Mouse (Mus musculus) thymus, postnatal 14 days (tissue): Measurements from ENCODE around the gene Tmco4.
A peak's percentile ranks its signal among the peaks of the same experiment; 100 is the strongest.

Source experiments
- DNase-seq: peaks from one replicate; pipeline ENCODE4 v3.0.0; 2021

The Tmco4 gene

DNA sequence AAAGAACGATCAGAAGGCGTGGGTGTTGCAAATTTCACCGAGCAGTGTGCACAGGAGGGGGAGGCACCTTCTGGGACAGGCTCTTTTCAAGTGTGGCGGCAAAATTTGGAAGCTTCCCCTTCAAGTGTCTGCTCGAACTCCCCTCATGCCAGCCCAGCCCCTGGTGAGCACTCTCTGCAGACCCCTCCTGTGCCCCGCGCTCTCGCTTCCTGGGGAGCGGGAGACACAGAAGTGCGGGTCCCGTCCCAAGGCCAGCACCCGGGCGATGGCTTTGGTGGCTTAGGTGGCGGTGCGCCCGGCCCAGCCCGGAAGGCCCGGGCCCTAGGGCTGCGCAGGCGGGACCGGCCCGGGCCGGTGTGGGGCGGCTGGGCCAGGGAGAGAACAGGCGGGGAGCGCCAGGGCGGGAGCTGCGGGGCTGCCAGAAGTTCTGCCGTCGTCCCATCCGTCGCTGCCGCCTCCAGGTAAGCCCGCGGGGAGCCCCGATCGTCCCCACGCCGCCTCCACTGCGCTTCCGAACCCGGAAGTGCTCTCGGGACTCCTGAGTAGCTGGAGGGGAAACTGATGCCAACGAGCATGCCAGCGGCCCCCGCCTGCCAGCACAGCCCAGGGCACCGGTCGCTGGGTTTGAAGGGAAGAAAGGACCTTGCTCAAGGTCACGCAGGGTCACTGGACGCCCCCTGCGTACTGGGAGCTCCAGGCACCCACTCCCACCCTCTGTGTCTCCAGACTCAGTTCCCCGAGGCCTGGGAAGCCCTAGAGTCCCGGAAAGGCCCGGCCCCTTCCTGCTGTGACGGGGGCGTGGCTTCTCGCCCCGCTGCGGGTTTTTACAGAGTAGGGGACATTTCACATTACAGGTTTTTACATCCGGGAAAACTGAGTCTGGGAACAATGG, at the start of gene Tmco4:
Gene Tmco4 (plus strand): TSS at position 62 of the 892 bp plus-strand sequence.
- peak; percentile 87 for DNase-seq

GRCm38 (mm10) chr4:138925561-138925960, 47.1 kb upstream of the Tmco4 start:
- DNase-seq: no peak

DNA sequence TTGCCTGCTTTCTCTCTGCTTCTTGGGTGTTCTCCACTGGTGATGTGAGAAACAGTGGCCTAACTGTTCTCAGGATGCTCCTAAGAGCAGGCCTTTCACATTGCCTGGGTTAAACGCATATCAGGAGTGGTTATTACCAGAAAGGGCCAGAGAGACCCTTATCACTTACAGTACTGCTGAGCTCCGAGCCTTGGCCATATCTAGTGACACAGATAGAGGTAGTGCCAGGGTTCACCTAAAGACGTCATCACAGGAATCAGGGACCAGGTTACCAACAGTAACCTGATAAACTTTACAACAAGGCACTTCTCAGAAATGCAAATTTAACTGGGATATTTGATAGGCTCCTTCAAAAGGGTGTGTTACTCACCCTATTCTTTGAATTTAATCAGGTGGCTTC, 38.8 kb upstream of the Tmco4 start:
- DNase-seq: no peak

- DNase-seq: no peak
Measured at GRCm38 (mm10) chr4:138934456-138935145, 38.1 kb upstream of the Tmco4 start.

GRCm38 (mm10) chr4:138938495-138939269, 34.0 kb upstream of the Tmco4 start:
- DNase-seq: peak; percentile 41

DNA sequence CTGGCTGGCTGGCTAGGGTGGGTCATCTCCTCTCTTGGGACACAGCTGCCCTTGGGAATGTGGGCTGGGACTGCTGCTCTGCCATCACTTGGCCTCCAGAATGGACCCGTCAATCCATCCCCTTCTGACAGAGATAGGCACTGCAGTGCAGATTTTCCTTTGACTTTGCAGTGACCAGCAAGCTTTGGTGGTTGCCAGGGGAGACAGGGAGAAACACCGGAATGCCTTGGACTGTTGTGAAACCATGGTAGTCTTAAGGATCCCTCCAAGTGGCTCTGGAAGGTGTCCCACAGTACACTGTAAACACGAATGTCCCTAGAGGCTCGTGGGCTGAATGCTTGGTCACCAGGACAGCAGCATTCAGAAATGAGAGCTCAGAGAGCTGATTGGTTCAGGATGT, 33.2 kb upstream of the Tmco4 start:
- DNase-seq: no peak

- peak; percentile 40 for DNase-seq
Measured at GRCm38 (mm10) chr4:138941401-138941800, 31.3 kb upstream of the Tmco4 start.

DNA sequence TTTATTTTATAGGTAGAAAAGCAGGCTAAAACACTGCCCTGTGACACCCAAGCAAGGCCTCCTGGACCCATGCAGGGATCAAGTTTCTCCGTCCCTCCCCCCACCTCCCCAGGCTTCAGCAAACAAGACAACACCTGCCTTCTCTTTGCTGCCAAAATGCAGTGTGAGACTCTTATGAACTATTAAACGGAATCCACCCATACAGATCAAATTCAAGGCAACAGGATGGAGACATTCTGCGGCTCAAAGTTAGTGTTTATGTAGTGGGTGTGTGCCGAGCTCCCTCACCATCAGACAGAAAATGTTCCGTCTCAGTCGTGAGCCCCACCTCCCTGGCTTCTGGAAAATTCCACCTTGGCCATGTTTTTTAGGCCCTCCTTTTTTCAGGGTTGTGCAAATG, 30.7 kb upstream of the Tmco4 start:
- DNase-seq: no peak

DNA sequence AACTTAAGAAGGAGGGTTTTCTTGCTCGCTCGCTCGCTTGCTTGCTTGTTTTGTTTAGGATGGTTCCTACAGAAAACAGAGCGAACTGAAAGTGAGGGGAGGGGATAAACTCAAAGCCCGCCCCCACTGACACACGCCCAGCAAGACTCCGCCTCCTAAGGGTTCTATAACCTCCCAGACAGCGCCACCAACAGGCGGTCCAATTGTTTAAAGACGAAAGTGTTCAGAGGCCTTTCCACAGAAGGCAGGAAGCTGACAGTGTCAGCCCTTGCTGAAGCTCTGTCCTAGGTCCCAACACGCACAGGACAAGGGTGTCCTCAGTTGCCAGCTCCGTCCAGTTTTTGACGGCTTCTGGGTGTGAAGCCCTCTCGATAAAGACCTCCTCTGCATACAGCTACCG, 29.0 kb upstream of the Tmco4 start:
- peak; percentile 92 for DNase-seq

DNA sequence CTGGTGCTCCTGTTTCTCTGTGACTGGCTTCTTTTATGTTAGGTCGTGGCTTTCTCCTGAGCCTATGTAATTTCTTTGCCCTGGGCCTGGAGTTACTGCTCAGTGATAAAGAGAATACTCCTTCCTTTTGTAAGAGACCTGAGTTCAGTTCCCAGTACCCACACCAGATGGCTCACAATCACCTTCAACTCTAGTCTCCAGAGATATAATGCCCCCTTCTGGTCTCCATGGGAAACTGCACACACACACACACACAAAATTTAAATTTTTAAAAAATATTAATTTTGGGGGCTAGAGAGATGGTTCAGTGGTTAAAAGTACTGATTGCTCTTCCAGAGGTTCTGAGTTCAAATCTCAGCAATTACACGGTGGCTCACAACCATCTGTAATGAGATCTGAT, 24.4 kb upstream of the Tmco4 start:
- DNase-seq: no peak

DNA sequence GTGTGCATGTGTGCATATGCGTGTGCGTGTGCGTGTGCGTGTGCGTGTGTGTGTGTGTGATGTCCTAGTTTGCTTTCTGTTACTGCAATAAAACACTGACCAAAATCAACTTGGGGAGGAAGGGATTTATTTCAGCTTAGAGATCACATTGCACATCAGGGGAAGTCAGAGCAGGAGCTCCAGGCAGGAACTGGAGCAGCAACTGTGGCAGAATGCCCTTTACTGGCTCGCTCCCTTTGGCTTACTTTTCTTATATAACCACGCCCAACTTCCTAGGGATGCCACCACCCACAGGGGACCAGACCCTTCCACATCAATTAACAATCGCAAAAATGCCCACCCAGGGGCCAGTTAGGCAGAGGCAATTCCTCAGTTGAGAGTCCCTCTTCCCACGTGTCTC, 14.1 kb upstream of the Tmco4 start:
- no peak for DNase-seq

DNA sequence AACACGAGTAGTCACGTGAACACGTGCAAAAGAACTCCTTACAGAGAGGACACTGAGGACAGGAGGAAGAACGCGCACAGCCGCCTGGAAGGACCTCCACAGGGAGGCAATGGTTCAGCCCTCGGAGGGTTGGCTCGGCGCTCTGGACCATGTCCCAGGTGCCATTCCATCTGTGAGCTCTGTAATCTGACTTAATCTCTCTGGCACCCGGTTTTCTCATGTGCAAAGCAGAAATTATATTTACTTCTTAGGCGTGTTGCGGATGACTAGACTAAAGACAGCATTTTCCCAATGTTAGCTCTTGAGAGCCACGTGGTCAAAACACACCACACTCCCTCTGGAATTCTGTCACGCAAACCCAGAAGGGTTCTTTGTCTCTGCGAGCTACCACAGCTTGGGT, 13.6 kb upstream of the Tmco4 start:
- no peak for DNase-seq

GRCm38 (mm10) chr4:138959926-138960325, 12.8 kb upstream of the Tmco4 start:
- DNase-seq: no peak

GRCm38 (mm10) chr4:138962719-138963118, 10.0 kb upstream of the Tmco4 start:
- no peak for DNase-seq

GRCm38 (mm10) chr4:138965871-138966270, 6.8 kb upstream of the Tmco4 start:
- no peak for DNase-seq

DNA sequence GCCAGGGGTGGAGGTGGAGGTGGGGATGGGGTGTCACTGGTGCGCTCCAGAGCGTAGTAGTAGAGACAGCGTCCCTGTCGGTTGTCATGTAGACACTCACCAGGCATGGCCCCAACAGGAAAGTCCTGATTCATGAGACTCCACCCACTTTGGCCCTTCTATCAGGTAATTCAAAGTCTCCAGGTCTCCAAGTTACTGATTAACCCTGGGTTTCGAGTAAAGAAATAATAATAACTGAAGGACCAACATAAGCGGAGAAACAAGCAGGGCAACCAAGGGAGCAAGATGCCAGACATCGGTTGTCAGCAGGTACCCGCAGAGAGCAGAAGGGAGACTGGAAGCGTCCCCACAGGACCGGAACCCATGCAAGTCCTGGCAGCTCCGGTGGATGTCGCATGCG, 5.8 kb upstream of the Tmco4 start, which contains the start of gene Rnf186:
Gene Rnf186 (plus strand): TSS at position 247 of the 400 bp plus-strand sequence.
- no peak for DNase-seq

- DNase-seq: no peak
Measured at GRCm38 (mm10) chr4:138967485-138967884, 5.2 kb upstream of the Tmco4 start.

- no peak for DNase-seq
Measured at GRCm38 (mm10) chr4:138968772-138969556, 3.7 kb upstream of the Tmco4 start.

DNA sequence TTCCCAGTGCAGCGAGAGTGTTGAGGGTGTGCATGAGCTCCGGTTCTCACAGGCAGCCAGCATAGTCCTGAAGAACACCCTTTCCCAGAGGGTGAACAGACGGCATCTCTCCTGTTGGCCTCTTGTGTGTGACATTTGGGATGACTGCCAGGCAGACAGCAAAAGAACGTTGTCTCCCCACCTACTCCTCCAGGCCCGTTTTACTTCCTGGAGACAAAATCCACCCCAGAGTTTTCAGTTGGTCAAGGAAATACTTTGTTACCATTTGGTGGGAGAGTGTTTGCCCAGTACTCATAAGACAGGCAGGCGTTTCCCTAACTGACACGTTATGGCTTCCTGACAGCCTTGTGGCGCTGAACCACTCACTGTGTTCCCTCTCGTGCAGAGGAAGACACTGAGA, 3.0 kb upstream of the Tmco4 start:
- DNase-seq: no peak

DNA sequence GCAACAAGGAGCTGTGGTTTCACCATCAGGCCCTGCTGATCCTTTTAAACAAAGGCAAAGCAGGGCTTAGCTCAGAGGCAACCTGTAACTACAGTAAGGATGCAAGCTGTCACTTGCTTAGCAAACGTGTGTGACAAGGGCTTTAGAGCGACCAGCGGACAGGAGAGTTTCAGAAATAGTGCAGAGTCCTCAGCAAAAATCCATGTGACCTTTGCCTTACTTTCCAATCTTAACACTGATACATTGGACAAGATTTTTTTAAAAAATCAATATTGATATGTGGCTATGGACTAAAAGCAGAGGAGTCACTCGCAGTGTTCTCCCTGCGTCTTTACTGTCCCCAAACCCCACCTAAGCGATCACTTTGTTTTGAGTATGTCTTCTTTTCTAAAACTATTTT, 1.3 kb upstream of the Tmco4 start:
- DNase-seq: no peak

GRCm38 (mm10) chr4:138972139-138972826, 405 bp upstream of the Tmco4 start:
- peak; percentile 40 for DNase-seq

DNA sequence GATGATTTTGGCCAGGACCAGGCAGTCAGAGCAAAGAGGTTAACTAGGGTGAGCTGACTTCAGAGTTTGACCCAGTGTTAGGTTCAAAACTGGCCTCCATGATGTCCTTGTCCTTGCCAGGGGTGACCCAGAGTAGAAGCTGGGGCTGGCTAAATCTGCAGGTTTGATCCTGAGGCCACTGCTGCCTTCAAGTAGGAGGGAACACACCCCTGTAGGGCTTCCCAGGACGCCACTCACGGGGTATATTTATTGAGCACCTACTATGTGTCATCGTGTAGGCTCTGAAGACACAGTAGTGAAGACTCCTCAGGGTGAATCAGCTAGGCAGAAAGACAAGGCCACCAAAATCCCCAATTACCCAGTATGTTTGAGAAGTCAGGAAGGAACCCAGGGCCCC, 1.0 kb downstream of the Tmco4 start:
- DNase-seq: no peak
